8 mouse cellular contexts compared by ENCODE assay signal in the genomic region with DNA sequence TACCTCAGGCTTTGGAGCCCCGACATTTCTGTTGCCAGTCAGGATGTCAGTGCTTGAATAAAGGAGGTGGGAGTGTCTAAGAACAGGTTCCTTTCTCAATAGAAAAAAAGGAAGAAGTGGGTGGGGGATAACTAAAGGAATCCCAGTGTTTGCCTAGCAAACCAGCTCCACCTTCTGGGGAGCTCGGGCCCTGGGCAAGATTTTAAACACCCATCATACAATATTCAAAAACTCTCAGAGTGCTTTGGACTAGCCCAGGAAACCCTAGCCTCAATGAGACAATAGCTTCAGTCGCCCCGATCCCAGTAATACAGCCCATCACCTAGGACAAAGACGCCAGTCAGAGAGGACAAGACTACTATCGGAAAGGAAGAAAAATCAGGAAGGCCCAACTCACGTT. TPM values are rescaled to one million over a fixed set of nuclear protein-coding genes. Genes with fewer than 3 reads are reported as not detected.
DNase-seq lines count a peak whose midpoint lies in the region; ATAC-seq lines count a peak whose summit lies in the region.

No protein-coding gene starts in this region.

- peaks cover 11% of the 10 kb centered on the region for H3K4me1 ChIP-seq in hindbrain, embryonic 16.5 days (ENCODE audit: control insufficient read depth, insufficient read depth, low read depth, low read length)

- peak; percentile 11 for DNase-seq in gastrocnemius, postnatal 14 days
- no peak for DNase-seq in gastrocnemius, postnatal 10 days
- DNase-seq in 3134 (ENCODE audit: extremely low read depth, insufficient read length, low spot score), result peak; percentile 11
- peak; percentile 85 for DNase-seq in brain, adult 2 months (ENCODE audit: low read depth, low spot score)
- no peak for DNase-seq in thymus, postnatal 25 days
- no peak for DNase-seq in thymus, postnatal 10 days (ENCODE audit: low spot score in 2 of 2)

- H3K9ac ChIP-seq in hindbrain, embryonic 16.5 days (ENCODE audit: low read depth, low read length), result peak overlapping the region; percentile 72

- H3K4me2 ChIP-seq in hindbrain, embryonic 16.5 days (ENCODE audit: low read length), result peak overlapping the region; percentile 59

- 0% methylated on average over 7 of the region's 7 CpGs for WGBS in hindbrain, embryonic 16.5 days

- peak; percentile 80 for ATAC-seq in hindbrain, embryonic 16.5 days
- peak; percentile 44 for ATAC-seq in megakaryocyte, adult 5-6 weeks (ENCODE audit: poor library complexity, severe bottlenecking)

- intact Hi-C loops in gastrocnemius, postnatal 14 days (cut with DNase I; ENCODE audit: low total_unique reads), result no loop called here

- H3K36me3 ChIP-seq in hindbrain, embryonic 16.5 days (ENCODE audit: control insufficient read depth, insufficient read depth, low read length), result peaks cover 6% of the 10 kb centered on the region; the same call in 1 of the 2 replicates

- peak overlapping the region; percentile 59 for H3K4me3 ChIP-seq in hindbrain, embryonic 16.5 days (ENCODE audit: low read length)

- H3K27ac ChIP-seq in hindbrain, embryonic 16.5 days (ENCODE audit: low read depth, low read length), result peak overlapping the region; percentile 97

- no peaks in the 10 kb centered on the region for H3K9me3 ChIP-seq in hindbrain, embryonic 16.5 days (ENCODE audit: control insufficient read depth, low read length)

- no peaks in the 10 kb centered on the region for H3K27me3 ChIP-seq in hindbrain, embryonic 16.5 days (replicated peaks; ENCODE audit: control insufficient read depth, insufficient read depth, low read length)

RNA-seq across cellular contexts. Expression of gene Lrrc49, which starts 0.5 kb away (rescaled TPM):
- 1 to 10 TPM; 3.4 to 3.5 TPM for total RNA-seq in gastrocnemius, postnatal 14 days (2021)
- 1 to 10 TPM; 4.7 to 5.1 TPM for total RNA-seq in gastrocnemius, postnatal 10 days (2021)
- 78.3 and 81.4 TPM in 2 replicates for polyA plus RNA-seq in hindbrain, embryonic 16.5 days (2015; fragmentation: Nextera tagmentation; extraction: Ambion mirVana)
- 2.8 and 3.0 TPM in 2 replicates for total RNA-seq in megakaryocyte, adult 5-6 weeks (2015)
- 3.6 and 5.1 TPM in 2 replicates for total RNA-seq in megakaryocyte, adult 5-6 weeks (2017)

RNA-seq across cellular contexts. Expression of gene Larp6, which starts 25.4 kb away (rescaled TPM):
- total RNA-seq in gastrocnemius, postnatal 14 days (2021), result 1 to 10 TPM; 1.6 TPM
- 1 to 10 TPM; 2.2 to 2.9 TPM for total RNA-seq in gastrocnemius, postnatal 10 days (2021)
- polyA plus RNA-seq in hindbrain, embryonic 16.5 days (2015; fragmentation: Nextera tagmentation; extraction: Ambion mirVana), result 23.3 and 25.2 TPM in 2 replicates
- total RNA-seq in megakaryocyte, adult 5-6 weeks (2015), result not detected in 2 replicates
- 0.33 TPM in 1 of 2 replicates, not detected in the other for total RNA-seq in megakaryocyte, adult 5-6 weeks (2017)

Comparison
In these comparisons a context has a peak if more than half of its experiments do, and no peak if none do; other contexts are left out.
1. DNase-seq: peak in gastrocnemius, postnatal 14 days (single experiment), 3134 (single experiment) and brain, adult 2 months (single experiment); none in gastrocnemius, postnatal 10 days (single experiment), thymus, postnatal 25 days (single experiment) and thymus, postnatal 10 days (0 of 2).